Mouse (Mus musculus): ENCODE measurements around the gene Lap3.

The Lap3 gene

DNA sequence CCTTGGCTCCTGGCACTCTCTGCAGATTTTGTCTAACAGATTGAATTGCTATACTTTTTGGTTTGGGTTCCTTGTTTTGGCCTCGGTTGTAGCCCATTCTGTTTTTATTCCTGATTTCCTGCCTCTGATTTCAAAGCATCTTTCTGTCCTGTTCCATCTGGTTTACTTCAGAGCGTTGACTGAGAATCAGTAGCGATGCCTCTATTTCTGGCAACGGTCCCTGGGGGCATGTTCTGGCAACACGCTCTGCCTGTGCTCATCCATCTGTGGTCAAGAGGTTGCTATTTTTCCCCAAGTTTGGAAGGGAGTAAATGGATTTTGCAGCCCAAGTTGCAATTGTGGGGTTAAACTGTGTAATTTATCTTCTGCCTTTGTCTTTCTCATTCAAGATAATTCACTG, 50.2 kb downstream of the Lap3 start:
- ATAC-seq (ENCODE audit: insufficient number of reproducible peaks, low FRiP score, low TSS enrichment), result peak; percentile 54; the same call in 1 of the 2 replicates

DNA sequence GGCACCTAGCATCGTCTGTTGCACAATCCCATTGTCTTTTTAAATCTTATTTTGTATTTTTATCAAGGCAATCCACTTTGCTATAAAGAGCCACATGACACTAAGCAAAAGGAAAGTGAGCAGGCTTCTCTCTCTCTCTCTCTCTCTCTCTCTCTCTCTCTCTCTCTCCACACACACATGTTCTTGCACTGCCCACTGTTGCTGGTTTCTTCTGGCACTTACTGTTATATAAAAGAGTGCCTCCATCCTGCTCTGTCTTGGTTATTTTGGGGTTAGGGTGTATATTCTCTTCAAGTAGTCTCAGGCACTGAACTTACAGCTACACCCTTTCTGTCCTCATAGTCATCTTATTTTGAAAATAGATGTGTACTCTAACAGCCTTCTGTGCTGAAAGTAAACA, 56.4 kb downstream of the Lap3 start:
- no peak for ATAC-seq (ENCODE audit: insufficient number of reproducible peaks, low FRiP score, low TSS enrichment)
